Mouse (Mus musculus): ENCODE results near the gene Qdpr.

DNA sequence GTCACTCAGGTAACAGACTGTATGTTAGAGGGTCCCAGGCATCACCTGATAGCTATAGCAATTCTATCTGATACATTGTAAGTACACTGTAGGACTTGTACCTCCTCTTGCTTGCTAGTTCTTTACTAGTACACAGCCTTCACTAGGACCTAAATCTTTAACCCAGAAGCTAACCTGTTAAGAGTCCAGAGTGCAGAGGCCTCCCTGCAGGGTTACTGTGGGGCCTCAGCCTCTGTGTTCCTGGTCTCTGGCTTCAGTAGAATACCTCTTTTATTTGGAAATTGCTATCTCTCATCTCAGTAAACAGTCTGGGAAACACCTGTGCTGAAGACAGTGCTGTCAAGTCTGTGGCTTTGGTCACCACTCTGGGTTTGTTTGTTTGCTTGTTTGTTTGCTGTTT lies 46.0 kb upstream of the Qdpr start:
- no peak for TF ChIP-seq MEF2A (IDR thresholded peaks at IDR 0.05; ENCODE audit: borderline replicate concordance, low read depth, low read length)
- TF ChIP-seq CTCF (conservative IDR thresholded peaks at IDR 0.05 in 1 of 2, IDR thresholded peaks at IDR 0.05 in 1 of 2; ENCODE audit: low read depth in 2 of 2, low read length in 2 of 2) = no peak
- no peak for TF ChIP-seq USF2 (conservative IDR thresholded peaks at IDR 0.05; ENCODE audit: low read depth, low read length)
